Mouse (Mus musculus): Measurements from ENCODE around the gene Ddr2.

DNA sequence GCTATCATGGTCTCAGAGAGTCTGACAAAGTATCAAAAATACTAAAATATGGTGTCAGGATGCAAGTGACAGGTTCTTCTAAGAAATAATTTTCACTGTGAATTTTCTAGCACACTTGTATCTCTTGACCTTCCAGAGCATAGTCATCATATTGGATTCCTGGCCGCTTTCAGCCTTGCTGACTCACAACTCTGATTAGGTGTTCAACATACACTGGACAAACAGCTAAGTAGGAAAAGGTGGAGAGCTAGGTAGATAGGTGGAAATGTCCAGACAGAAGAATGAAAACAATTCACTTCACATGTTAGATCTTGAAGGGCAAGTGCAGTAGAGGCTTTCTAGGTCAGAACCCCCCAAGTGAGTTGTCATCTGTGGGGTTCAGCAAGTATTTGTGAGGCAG lies 101.3 kb downstream of the Ddr2 start:
- TF ChIP-seq EP300 (IDR thresholded peaks at IDR 0.05; ENCODE audit: low read depth) (no peak), CTCF (IDR thresholded peaks at IDR 0.05; ENCODE audit: low read depth) (no peak)
